Mouse (Mus musculus): ENCODE results near the gene Fer.

Gene Fer

DNA sequence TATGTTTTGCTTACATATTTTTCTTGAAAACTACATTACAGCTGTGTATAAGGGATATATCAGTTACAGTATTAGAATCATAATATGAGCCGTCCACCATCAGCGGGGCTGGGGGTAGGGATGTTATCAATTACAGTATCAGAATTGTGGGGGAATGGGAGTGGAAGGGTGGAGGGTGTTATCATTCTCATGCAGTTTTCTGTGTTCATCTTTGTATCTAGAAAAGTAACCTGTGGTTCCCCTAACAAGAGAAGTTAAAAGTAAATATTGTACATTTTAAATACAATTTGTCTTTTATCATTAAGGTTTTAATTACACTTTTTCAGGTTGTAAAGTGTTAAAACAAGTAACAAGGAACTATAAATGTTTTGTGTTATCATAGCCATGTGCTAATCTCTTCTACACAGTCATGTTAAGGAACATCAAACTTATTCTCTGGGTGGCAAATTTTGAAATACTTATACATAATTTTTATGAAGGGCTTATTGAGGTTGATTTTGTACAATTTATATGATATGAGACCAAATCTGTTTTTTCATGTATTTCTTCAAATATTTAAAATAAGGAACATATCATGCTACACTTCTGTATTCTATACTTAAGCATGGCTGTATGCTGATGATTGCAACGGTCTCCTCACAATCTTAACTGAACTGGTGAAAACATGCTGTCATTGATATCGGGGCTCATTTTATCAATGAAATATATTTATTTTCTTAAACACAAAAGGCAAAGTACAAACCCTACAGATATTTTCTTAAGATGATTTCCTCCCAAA lies 116.1 kb downstream of the Fer start:
- no peak for DNase-seq (ENCODE audit: low spot score)

DNA sequence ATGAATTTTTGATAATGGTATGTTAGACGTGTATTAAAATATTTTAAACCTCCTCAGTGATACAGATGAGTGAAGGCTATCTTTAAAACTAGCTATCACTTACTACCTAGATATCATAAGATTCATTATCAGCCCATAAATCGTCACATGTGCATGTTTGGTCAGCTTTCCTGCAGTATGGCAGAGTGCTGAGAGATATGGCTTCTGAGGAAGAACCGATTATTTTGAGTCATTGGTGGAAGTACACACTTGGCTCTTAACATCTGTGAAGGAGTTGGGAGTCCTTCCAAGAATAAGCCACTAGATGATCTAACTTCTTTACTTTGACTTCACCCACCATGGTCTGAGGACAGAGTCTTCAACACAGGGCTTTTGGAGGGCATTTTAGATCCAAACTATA lies 117.3 kb downstream of the Fer start:
- no peak for DNase-seq (ENCODE audit: low spot score)

DNA sequence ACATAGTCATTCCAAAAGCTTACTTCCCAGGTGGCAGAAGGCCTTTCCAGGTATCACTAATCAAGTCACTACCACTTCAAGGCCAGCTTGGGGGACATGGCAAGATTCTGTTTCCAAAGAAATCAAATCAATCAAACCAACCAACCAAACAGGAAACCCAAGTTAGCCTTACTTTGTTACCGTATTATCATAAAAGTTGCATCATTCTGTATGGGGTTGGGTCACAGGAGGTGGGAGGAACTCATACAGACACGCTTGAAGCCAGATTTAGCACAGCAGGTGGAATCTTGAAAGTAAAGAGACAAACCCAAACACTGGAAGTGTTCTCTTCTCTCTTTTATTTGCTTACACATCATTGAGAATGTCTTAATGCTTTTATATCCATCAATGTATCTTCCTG lies 125.8 kb downstream of the Fer start:
- DNase-seq (ENCODE audit: low spot score) = no peak

DNA sequence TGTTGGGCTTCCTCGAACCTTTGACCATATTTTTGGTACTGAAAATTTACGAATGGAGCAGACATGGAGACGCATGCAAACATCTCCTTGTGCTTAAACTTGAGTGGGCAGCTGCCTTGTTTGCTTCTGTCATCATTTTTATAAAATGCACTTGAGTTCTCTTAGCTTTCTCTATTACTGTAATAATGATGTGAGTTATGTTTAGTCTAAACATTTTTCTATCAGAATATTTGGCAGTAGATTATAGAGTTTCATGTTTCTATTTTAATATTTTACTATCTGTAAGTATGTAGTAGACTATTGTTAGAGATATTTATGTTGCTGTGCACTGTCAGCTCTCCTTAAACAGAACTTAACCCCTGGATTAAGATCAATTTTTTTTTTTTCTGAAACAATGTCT lies 128.3 kb downstream of the Fer start:
- no peak for DNase-seq (ENCODE audit: low spot score)

DNA sequence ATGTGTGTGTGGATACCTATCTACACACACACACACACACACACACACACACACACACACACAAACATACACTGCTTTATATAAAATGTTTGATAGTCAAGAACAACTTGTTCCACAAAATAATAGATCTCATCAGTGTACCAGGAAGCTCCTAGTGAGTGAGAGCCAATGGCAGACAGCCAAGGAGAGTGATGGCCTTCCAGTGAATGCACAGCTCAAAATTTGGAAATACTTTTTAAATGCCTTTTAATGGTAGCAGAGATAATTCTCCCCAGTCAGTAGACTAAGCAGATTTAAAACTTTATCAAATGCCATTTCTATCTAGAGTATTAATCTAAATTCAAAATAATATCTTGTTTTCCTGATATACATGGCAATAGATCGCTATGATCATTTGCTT lies 133.1 kb downstream of the Fer start:
- no peak for DNase-seq (ENCODE audit: low spot score)

DNA sequence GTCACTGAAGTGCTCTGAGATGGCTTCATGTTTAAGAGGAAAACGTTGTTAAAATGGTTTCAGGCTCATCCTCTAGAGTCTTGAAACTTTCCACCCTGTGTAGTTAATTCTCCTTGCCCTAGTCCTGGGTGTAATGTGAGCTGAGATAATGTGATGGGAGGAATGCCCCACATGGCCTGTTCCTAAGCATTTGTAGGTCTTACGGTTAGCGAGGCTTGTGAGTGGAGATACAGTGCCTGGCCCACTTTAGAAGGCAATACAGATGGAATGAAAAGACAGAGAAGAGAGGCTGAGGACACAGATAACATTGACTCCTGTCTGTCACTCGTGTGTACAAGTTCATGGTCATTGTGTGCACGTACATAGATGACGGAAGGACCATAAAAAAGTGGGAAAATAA lies 134.8 kb downstream of the Fer start:
- no peak for DNase-seq (ENCODE audit: low spot score)

DNA sequence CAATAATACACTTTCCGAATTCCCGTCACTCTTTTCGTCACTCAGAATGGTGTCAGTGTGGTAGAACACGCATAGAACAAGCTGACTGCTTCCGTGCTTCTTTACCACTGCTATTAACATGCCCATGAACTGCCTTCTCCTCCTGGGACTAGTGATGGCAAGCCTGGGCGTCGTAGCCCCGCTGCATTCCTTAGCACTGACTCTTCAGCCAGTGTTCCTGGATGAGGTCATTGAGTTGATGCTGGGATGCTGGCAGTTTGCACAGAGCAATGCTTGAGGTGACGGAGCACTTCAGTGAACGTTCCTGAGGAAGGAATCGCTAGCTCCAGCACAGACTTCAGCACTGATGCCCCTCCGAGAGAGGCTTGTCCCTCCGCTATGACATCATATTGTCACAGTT lies 140.6 kb downstream of the Fer start:
- DNase-seq (ENCODE audit: low spot score) = peak; percentile 35

DNA sequence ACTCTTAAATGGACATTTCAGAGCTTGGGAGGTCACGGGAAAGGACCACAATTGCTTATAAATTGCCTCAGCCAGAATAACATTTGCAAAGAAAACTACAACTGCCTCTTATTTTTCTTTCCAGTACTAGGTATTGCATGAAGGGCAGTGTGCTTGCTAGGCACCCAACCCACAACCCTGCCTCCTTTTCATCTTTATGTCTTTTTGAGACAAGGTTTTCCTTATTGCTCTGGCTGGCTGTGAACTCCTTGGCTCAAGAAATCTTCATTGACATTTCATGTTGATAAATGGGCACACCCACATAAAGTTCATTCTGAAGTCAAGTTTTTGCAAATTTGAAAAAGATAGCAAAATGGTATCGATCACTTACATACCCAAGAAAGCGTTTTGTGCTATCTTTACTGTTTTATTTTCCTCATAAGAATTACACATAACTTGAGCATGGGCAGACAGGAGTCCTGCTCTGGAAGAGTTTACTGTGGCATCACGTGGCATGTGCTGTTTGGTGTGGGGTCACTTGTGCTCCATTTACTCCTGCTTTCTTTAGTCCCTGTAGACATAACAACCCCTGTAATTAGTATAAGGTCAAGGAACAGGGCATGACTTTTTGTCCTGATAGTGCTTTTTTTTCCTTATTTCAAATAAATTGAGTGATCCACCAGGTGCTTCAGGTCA lies 142.8 kb downstream of the Fer start:
- DNase-seq (ENCODE audit: low spot score) = no peak

DNA sequence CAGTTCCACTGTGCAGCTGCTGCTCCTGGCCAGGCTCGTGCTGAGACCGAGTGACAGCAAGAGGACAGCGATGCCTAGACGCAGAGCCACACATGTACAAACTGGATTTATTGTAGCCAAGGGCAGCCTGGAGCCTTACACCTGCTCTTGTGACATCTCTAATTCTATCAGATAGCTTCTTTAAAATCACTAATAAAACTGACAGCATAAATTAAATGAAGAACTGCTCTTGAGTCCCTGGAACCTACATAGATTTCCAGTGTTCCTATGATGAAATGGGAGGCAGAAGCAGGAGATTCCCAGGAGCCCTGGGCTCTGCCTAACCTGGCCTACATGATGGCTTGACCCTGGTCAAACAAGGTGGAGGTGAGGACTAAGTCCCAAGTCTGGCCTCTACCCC lies 153.7 kb downstream of the Fer start:
- no peak for DNase-seq (ENCODE audit: low spot score)

DNA sequence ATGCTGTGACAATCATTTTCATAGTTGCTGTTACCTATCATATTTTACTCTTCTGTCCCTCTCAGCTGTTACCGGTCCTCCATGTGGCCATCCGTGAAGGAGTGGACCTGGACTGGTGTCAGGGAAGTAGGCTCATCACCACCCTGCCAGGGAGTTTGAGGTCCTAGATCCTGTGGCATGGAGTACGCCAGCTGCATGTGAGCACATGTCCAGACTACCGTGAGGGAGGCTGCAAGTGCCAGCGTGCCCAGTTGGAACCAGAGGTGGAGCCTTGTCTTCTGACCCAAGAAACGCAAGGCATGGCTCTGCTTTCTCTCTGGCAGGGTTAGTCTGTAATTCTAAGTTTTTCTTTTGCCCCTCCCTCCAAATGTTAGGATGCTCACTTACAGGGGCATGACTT lies 155.4 kb downstream of the Fer start:
- no peak for DNase-seq (ENCODE audit: low spot score)

DNA sequence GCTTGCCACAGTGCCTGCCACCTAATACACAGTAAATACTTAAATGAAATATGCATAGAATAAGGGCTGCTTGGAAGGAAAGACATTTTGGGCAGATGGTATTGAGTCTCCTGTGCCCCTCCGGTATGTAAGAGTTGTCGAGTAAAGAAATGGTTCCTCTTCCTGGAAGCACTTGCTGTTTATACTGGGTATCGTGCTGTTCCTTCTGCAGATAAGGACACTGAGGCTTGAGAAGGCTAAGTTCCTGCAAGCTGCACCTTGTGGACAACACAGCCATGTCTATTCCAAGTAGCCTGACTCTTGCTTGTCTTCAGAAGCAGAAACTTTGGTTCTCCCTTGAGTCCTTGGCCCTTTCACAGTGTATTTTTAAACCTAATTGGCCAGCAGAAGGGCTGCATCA lies 156.0 kb downstream of the Fer start:
- DNase-seq (ENCODE audit: low spot score) = no peak

DNA sequence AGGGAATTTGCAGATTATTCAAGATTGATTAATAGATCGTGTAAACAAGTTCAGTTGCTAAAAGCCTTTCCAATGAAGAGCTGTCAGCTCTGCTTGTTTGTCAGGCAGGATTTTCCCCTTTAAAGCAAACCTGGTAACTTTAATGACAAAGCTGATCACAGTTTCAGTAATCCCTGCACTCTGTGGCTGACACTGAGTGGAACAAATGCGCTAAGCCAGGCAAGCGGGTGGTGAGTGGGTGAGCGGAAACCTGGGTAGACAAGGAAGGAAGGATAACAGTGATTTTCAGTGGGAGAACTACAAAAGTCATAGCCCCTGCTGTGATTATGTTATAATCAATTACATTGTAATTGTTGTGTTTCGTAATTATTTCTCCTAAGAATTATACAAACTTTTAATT lies 156.8 kb downstream of the Fer start:
- no peak for DNase-seq (ENCODE audit: low spot score)

DNA sequence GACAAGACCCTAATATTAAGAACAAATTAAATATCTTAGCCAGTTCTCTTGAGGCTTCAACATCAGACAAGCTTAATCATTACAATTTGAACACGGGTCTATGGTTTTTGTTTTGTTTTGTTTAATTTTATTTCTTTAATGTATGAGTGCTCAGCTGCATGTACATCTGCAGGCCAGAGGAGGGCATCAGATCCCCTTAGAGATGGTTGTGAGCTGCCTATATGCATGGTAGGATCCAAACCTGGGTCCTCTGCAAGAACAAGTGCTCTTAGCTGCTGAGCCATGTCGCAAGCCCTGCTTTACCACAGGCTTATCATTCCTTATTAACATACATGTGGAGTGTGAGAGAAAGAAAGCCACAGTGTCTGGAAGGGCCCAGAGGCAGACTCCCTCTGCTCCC lies 163.6 kb downstream of the Fer start:
- no peak for DNase-seq (ENCODE audit: low spot score)

DNA sequence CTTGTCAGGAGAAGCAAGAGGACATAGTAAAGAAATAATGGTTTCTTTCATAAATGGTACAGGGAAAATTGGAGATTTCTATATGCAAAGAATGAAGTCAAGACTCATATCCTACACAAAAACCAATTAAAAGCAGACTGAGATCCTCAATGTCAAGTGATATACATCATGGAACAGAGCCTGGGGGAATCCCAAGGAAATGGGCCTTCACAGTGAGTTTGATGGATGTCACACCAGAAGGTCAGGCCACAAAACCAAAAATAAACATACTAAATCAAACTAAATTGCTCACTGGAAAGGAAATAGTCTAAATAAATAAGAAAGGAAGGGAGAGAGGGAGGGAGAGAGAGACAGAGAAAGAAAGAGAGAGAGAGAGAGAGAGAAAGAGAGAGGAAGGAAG lies 178.9 kb downstream of the Fer start:
- no peak for DNase-seq (ENCODE audit: low spot score)

DNA sequence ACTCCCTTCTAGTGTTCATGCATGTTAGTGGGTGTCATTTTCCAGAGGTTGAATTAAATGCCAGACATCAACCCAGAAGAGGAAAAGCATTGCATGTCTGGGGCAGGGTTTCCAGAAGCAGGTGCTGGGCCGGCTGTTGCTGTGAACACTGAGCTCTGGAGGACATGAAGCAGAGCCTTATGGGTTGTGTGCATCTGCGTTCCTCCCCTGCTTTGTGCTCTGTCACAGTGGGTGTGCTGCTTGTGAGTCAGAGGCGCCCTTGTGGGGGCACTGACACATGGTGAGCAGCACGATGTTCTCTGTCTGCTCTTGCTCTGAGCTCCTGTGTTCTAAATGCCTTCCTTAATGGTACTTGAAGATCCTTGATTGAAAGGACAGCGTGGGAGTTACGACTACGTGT lies 182.5 kb downstream of the Fer start:
- DNase-seq (ENCODE audit: low spot score) = no peak

DNA sequence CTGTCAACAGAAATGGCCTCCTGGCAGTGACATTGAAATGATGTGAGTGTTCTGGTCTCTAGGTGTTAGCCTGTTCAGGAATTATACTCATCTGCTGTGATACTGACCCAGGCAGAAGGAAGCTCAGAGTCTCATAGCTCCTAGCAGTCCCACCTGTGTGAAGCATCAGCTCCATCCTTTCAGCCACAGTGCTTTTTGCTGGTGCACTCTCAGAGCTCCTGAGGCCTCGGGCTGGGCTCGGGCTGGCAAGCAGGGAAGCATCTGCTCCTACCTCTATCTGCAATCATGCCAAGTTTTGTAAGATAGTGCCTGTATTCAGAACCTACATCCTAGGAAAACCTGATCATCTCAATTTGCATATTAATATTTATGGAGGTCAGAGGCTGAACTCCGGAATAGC lies 183.7 kb downstream of the Fer start:
- DNase-seq (ENCODE audit: low spot score) = no peak

DNA sequence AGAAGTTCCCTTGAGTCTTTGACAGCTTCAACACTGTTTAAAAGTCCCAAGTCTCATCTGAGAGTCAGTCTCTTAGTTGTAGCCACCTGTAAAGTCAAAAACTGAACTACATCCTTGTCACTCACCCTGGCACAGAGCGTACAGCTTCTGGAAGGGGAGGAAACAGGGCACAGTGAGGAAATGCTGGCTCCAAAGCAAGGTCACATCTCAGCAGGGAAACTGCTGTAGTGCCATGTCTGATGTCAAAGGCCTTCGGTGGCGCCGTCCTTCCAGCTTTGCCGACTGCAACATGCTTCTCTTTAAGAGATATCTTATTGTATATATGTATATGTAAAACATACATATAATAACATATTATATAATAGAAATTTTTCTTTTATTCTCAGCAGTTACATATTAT lies 188.0 kb downstream of the Fer start:
- DNase-seq (ENCODE audit: low spot score) = no peak

DNA sequence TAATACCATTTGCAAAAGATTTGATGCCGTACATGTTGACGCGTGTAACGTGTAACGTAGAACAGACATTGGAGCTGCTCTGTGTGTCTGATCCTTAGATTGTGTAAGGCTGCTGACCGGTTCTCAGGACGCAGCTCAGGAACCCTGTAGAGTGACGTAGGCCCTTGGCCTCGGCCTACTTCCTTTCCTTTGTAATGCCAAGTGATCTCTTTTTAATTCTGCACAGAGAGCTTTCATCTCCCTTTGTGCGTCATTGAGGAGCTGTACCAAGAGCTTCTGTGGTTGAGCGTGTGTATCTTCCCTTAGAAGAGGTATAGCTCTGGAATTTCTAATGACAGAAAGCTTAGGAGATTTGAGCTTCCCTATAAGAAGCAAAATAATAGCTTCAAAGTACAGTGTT lies 190.8 kb downstream of the Fer start:
- DNase-seq (ENCODE audit: low spot score) = no peak

DNA sequence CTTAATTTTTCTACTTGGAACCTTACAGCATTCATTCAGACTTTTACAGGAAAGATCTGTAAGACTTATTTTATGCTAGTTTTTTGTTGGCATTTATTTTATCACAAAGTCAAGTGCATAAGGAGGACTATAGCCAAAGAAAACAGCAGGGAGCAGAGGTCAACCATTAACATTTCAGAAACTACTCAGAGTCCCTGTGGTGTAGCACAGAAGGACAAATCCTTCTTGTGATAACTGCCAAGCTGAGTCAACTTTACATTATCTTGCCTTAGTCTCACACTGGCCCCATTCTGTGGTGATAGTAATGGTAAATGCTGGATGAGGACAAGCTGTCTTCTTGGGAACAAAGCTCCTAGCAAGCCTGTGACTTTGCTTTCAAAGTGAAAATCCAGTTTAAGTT lies 197.7 kb downstream of the Fer start:
- no peak for DNase-seq (ENCODE audit: low spot score)

DNA sequence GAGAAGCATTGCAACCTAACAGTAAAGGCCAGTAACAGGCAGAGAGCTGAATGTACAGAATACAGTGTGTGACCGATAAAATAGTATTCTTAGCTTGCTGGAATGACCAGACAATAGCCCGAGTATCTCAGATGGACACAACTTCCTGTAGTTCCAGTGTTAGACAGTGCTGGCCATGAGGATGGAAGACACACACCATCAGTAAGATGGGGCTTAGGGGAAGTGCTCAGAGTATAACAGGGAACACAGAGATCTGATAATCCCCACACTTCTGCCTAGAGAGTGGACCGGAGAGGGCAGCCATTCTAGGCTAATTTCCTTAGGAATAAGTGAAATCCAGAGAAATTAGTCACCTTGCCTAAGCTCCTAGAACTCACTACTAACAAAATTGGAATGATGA lies 202.4 kb downstream of the Fer start:
- no peak for DNase-seq (ENCODE audit: low spot score)

DNA sequence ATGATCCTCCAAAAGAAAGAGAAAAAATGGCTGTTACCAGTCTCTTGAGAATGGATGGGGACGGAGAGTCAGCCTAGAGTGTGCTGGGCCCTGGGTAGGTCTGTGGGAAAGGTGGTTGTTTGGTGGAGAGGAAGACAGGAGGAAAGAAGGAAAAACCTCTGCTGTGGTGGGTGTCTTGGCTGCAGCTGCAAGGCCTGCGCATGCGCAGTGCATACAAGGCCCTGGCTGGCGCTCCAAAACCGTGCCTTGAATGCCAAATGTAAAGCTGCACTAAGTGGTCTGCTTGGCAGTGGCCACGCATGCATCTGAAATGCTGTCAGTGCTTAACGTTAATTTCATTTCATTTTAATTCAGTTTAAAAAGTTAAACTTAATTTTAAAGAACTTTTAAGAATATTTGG lies 214.5 kb downstream of the Fer start:
- DNase-seq (ENCODE audit: low spot score) = no peak

DNA sequence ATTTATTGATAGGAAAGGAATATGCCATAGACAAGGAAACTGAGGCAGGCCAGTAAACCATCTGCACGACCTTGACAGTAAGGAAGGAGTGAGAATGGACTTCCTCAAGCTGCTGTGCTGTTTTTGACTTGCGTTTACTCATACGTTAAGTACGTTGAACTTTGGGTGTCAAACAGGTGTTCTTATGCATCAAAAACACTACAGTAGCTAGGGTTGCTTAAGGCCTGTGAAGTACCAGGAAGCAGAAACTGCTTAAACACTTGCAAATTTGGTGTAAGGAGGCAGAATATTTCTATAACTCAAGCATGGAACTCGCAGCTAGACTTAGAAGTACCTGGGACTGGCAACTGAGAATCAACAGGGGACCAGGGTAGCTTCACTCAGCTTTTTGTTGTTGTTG lies 221.9 kb downstream of the Fer start:
- no peak for DNase-seq (ENCODE audit: low spot score)

DNA sequence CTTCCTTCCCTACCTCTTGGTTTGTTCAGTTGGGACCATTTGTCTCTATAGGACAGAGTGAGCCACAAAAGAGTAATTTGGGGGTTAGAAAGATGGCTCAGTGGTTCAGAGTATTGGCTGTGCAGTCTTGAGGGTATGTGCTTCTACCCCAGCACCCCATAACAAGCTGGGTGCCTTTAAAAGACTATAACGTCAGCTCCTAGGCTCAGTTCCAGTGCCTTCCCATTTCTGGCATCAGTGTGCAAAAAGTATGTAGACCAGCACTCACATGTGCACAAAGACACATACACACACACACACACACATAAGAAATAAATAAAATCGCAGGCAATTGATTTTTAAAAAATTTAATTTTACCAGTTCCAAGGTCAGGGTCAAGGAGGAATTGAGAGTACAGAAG lies 222.6 kb downstream of the Fer start:
- DNase-seq (ENCODE audit: low spot score) = no peak
